Mouse (Mus musculus): ENCODE measurements at regions not wholly inside any gene's neighbourhood (a gene's known extent, or its start where the extent isn't known, plus 50 kb on each side); places are given as distances from the start of the nearest gene placed in this dataset.

DNA sequence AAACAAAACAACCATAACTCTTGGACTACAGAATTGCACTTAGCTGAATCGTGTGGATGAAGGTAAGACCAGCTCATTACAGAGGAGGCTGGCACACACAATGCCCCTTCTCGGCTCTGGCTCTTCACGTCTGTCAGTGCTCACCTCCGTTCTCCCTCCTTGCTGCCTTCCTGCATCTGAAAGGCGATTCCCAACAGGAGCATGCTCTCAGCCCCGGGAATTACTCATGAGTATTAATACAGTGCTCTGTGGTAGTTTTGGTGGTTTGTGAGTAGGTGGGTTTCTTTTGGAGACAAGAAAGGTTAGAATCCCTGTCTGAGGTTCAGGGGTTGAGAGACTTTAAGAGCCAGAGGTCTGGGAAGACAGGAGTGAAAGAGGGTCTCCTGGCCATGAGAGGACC lies 102.7 kb upstream of the Peli2 start:
- H3K9me3 ChIP-seq (replicated peaks; ENCODE audit: control insufficient read depth, low read length): no peaks in the 10 kb centered on the region
- H3K27me3 ChIP-seq (replicated peaks; ENCODE audit: control insufficient read depth, insufficient read depth, low read length): no peaks in the 10 kb centered on the region
- H3K9ac ChIP-seq (ENCODE audit: low read length): no peak overlapping the region
- H3K4me1 ChIP-seq (ENCODE audit: control insufficient read depth, insufficient read depth, low read length): no peaks in the 10 kb centered on the region
- H3K4me2 ChIP-seq (ENCODE audit: low read length): no peak overlapping the region
- no peak overlapping the region for H3K27ac ChIP-seq (ENCODE audit: low read depth, low read length)
- no peak for ATAC-seq
- H3K4me3 ChIP-seq (ENCODE audit: low read depth, low read length): no peak overlapping the region
- DNase-seq (ENCODE audit: low spot score): no peak
- H3K36me3 ChIP-seq (ENCODE audit: control insufficient read depth, insufficient read depth, low read length): no peaks in the 10 kb centered on the region
- 89% methylated on average over 6 of the region's 6 CpGs for WGBS

GRCm38 (mm10) chr14:48019331-48019730 lies 101.3 kb upstream of the Peli2 start:
- H3K4me2 ChIP-seq (ENCODE audit: low read length): no peak overlapping the region
- H3K9me3 ChIP-seq (replicated peaks; ENCODE audit: control insufficient read depth, low read length): no peaks in the 10 kb centered on the region
- no peak overlapping the region for H3K27ac ChIP-seq (ENCODE audit: low read depth, low read length)
- H3K4me1 ChIP-seq (ENCODE audit: control insufficient read depth, insufficient read depth, low read length): no peaks in the 10 kb centered on the region
- H3K27me3 ChIP-seq (replicated peaks; ENCODE audit: control insufficient read depth, insufficient read depth, low read length): no peaks in the 10 kb centered on the region
- H3K36me3 ChIP-seq (ENCODE audit: control insufficient read depth, insufficient read depth, low read length): no peaks in the 10 kb centered on the region
- 81% methylated on average over 5 of the region's 5 CpGs for WGBS
- H3K4me3 ChIP-seq (ENCODE audit: low read depth, low read length): no peak overlapping the region
- DNase-seq (ENCODE audit: low spot score) (no peak), ATAC-seq (no peak)
- H3K9ac ChIP-seq (ENCODE audit: low read length): no peak overlapping the region

DNA sequence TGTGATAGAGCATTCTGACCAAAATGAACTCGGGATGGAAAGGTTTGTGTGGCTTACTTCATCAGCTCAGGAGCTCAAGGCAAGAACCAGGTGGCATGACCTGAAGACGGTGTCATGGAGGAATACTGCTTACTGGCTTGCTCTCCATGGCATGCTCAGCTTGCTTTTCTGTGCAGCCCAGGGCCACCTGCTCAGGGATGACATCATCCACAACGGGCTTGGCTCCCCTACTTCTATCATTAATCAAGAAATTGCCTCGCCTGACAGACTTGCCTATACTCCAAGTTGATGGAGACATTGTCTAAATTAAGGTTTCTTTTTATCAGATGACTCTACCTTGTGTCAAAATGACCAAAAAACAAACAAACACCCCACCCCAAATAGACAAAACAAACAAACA lies 98.4 kb upstream of the Peli2 start:
- Histone ChIP-seq H3K4me2 (ENCODE audit: low read length) (no peak overlapping the region), H3K36me3 (ENCODE audit: control insufficient read depth, insufficient read depth, low read length) (no peaks in the 10 kb centered on the region), H3K9me3 (replicated peaks; ENCODE audit: control insufficient read depth, low read length) (no peaks in the 10 kb centered on the region), H3K9ac (ENCODE audit: low read length) (no peak overlapping the region), H3K4me3 (ENCODE audit: low read depth, low read length) (no peak overlapping the region), H3K27me3 (replicated peaks; ENCODE audit: control insufficient read depth, insufficient read depth, low read length) (no peaks in the 10 kb centered on the region), H3K27ac (ENCODE audit: low read depth, low read length) (no peak overlapping the region), H3K4me1 (ENCODE audit: control insufficient read depth, insufficient read depth, low read length) (no peaks in the 10 kb centered on the region)
- ATAC-seq (no peak), DNase-seq (ENCODE audit: low spot score) (no peak)
- WGBS: 72% methylated on average over 4 of the region's 4 CpGs

- peak; percentile 60 for DNase-seq (ENCODE audit: low spot score)
- ATAC-seq: no peak
- Histone ChIP-seq H3K4me1 (ENCODE audit: control insufficient read depth, insufficient read depth, low read length) (no peaks in the 10 kb centered on the region), H3K9me3 (replicated peaks; ENCODE audit: control insufficient read depth, low read length) (no peaks in the 10 kb centered on the region), H3K4me2 (ENCODE audit: low read length) (no peak overlapping the region), H3K36me3 (ENCODE audit: control insufficient read depth, insufficient read depth, low read length) (no peaks in the 10 kb centered on the region), H3K4me3 (ENCODE audit: low read depth, low read length) (no peak overlapping the region), H3K27me3 (replicated peaks; ENCODE audit: control insufficient read depth, insufficient read depth, low read length) (no peaks in the 10 kb centered on the region), H3K27ac (ENCODE audit: low read depth, low read length) (no peak overlapping the region), H3K9ac (ENCODE audit: low read length) (no peak overlapping the region)
- WGBS: 81% methylated on average over 8 of the region's 8 CpGs
Observed at GRCm38 (mm10) chr14:48024051-48024693, 96.5 kb upstream of the Peli2 start.

DNA sequence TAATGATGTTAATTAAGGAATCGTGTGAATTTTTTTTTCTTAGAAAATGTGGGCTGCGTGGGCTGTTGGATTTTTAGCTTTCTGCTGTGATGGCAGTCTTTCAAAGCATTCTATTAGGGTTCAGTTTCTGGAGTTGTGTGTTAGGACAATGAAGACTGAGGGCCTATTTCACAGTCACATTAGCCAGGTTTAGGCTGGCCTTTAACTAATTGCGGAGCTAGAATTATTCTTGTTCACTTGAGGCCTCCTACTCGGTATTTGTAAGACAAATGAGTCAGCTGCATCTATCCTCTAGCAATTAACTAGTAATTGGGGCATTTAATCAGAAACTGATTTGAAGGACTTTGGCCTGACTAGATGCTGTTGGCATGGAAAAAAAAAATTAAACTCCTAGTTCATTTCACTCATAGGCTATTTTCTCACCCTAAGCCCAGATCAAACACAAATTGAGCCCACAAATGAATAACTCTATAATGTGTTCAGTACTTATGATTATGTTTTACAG lies 81.3 kb upstream of the Peli2 start:
- Histone ChIP-seq H3K9ac (ENCODE audit: low read length) (no peak overlapping the region), H3K27me3 (replicated peaks; ENCODE audit: control insufficient read depth, insufficient read depth, low read length) (no peaks in the 10 kb centered on the region), H3K36me3 (ENCODE audit: control insufficient read depth, insufficient read depth, low read length) (no peaks in the 10 kb centered on the region), H3K4me3 (ENCODE audit: low read depth, low read length) (no peak overlapping the region), H3K27ac (ENCODE audit: low read depth, low read length) (no peak overlapping the region), H3K4me2 (ENCODE audit: low read length) (no peak overlapping the region), H3K9me3 (replicated peaks; ENCODE audit: control insufficient read depth, low read length) (no peaks in the 10 kb centered on the region), H3K4me1 (ENCODE audit: control insufficient read depth, insufficient read depth, low read length) (no peaks in the 10 kb centered on the region)
- WGBS: 23% methylated on average over 4 of the region's 4 CpGs
- DNase-seq (ENCODE audit: low spot score) (peak; percentile 55), ATAC-seq (peak; percentile 50)

DNA sequence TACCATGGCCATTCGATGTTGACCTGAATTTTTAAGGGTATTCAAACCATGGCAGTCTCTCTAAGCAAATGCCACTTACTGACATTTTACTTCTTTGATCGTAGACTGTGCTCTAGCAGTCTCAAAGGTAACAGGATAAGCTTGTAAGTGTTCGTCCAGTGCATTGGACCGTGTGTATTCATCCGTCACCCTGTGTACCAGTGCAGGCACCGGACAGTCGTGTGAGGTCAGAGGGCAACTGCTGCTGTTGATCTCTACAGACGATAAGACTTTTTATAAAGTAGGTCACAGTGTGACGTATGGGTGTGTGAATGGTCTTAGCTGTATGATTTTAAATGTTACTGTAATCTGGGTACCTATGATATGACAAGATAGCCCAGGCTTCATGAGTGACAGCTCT lies 74.5 kb upstream of the Peli2 start:
- no peak overlapping the region for H3K4me2 ChIP-seq (ENCODE audit: low read length)

GRCm38 (mm10) chr14:48046831-48047230 lies 73.8 kb upstream of the Peli2 start:
- DNase-seq (ENCODE audit: low spot score) (no peak), ATAC-seq (no peak)
- no peak overlapping the region for H3K27ac ChIP-seq (ENCODE audit: low read depth, low read length)
- no peak overlapping the region for H3K4me2 ChIP-seq (ENCODE audit: low read length)
- no peaks in the 10 kb centered on the region for H3K9me3 ChIP-seq (replicated peaks; ENCODE audit: control insufficient read depth, low read length)
- H3K36me3 ChIP-seq (ENCODE audit: control insufficient read depth, insufficient read depth, low read length): no peaks in the 10 kb centered on the region
- H3K9ac ChIP-seq (ENCODE audit: low read length): no peak overlapping the region
- 85% methylated on average over 1 of the region's 1 CpGs for whole genome bisulfite sequencing
- no peaks in the 10 kb centered on the region for H3K4me1 ChIP-seq (ENCODE audit: control insufficient read depth, insufficient read depth, low read length)
- no peaks in the 10 kb centered on the region for H3K27me3 ChIP-seq (replicated peaks; ENCODE audit: control insufficient read depth, insufficient read depth, low read length)
- H3K4me3 ChIP-seq (ENCODE audit: low read depth, low read length): no peak overlapping the region

More for the DNA sequence above, 74.5 kb upstream of the Peli2 start:
- DNase-seq (ENCODE audit: low spot score) (no peak), ATAC-seq (no peak)
- no peak overlapping the region for H3K27ac ChIP-seq (ENCODE audit: low read depth, low read length)
- H3K27me3 ChIP-seq (replicated peaks; ENCODE audit: control insufficient read depth, insufficient read depth, low read length): no peaks in the 10 kb centered on the region
- H3K4me1 ChIP-seq (ENCODE audit: control insufficient read depth, insufficient read depth, low read length): no peaks in the 10 kb centered on the region
- WGBS: 92% methylated on average over 9 of the region's 9 CpGs
- H3K36me3 ChIP-seq (ENCODE audit: control insufficient read depth, insufficient read depth, low read length): no peaks in the 10 kb centered on the region
- no peaks in the 10 kb centered on the region for H3K9me3 ChIP-seq (replicated peaks; ENCODE audit: control insufficient read depth, low read length)
- no peak overlapping the region for H3K4me3 ChIP-seq (ENCODE audit: low read depth, low read length)
- no peak overlapping the region for H3K9ac ChIP-seq (ENCODE audit: low read length)

DNA sequence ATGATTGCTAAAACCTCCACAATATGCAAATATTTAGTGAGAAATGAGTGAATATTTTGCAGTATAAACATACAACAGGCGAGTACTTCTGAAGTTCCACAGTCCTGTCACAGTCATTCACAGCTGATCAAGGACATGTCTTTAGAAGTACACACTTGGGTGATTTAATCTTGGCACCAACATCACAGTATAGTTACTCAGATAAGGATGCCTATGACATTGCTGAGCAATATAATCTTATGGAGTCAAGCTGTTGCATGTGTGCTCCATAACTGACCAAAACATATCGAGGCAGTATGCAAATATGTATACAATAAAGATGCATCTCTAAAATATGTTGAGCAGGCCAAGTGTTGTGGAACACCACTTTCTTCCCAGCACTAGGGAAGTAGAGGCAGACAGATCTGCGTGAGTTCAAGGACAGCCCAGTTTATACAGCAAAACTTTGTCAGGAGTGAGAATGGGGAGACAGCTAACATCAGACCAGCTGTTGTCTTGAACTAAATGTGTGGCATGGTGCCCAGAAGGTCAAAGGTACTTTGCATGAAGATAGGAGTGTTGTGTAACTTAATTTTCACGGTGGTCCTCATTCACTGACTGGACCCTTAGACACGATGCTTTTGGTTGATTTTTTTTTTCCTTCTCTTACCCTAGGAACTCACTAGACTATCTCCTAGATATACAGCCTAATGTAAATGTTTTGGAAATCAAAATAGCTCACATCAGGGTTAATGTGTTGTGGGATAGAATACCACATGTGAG lies 70.7 kb upstream of the Peli2 start:
- H3K4me3 ChIP-seq (ENCODE audit: low read depth, low read length): no peak overlapping the region
- no peaks in the 10 kb centered on the region for H3K4me1 ChIP-seq (ENCODE audit: control insufficient read depth, insufficient read depth, low read length)
- H3K9ac ChIP-seq (ENCODE audit: low read length): no peak overlapping the region
- no peaks in the 10 kb centered on the region for H3K36me3 ChIP-seq (ENCODE audit: control insufficient read depth, insufficient read depth, low read length)
- WGBS: 82% methylated on average over 5 of the region's 5 CpGs
- H3K9me3 ChIP-seq (replicated peaks; ENCODE audit: control insufficient read depth, low read length): no peaks in the 10 kb centered on the region
- no peak for DNase-seq (ENCODE audit: low spot score)
- no peak overlapping the region for H3K4me2 ChIP-seq (ENCODE audit: low read length)
- no peak overlapping the region for H3K27ac ChIP-seq (ENCODE audit: low read depth, low read length)
- ATAC-seq: no peak
- H3K27me3 ChIP-seq (replicated peaks; ENCODE audit: control insufficient read depth, insufficient read depth, low read length): no peaks in the 10 kb centered on the region

DNA sequence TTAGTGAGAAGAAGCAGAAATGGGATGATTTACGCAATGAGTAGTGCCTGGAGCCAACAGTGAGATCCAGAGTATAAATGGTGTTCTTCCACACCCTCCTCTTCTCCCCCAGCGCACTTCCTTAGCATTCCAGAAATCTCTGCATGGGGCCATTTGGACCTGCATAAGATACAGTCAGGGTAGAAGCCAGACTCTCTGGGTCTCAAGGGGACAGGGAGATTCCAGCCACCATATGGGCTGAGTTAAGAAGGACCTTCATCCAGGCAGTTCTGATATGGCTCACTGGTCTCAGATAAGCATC lies 70.2 kb upstream of the Peli2 start:
- Histone ChIP-seq H3K9me3 (replicated peaks; ENCODE audit: control insufficient read depth, low read length) (no peaks in the 10 kb centered on the region), H3K4me1 (ENCODE audit: control insufficient read depth, insufficient read depth, low read length) (no peaks in the 10 kb centered on the region), H3K36me3 (ENCODE audit: control insufficient read depth, insufficient read depth, low read length) (no peaks in the 10 kb centered on the region), H3K4me3 (ENCODE audit: low read depth, low read length) (no peak overlapping the region), H3K27ac (ENCODE audit: low read depth, low read length) (no peak overlapping the region), H3K4me2 (ENCODE audit: low read length) (no peak overlapping the region), H3K27me3 (replicated peaks; ENCODE audit: control insufficient read depth, insufficient read depth, low read length) (no peaks in the 10 kb centered on the region), H3K9ac (ENCODE audit: low read length) (no peak overlapping the region)
- no peak for DNase-seq (ENCODE audit: low spot score)
- 92% methylated on average over 2 of the region's 2 CpGs for WGBS
- no peak for ATAC-seq
